Mouse (Mus musculus) v-Abl transformed pro-B cells (cell line): ENCODE data around the gene Sprr2a2.
"Not testable (repeated sequence)": the region's sequence is repeated elsewhere in the genome, so short reads cannot be mapped to it uniquely, and the experiment has no call there.

Experiments used
- in situ Hi-C, 2 experiments: fragments of 400-800 bp; cut with MboI; formaldehyde crosslinking; loops; one replicate each; pipeline ENCODE4 v1.15.1; 2025; ENCODE audit not compliant: unreplicated experiment in 2 of 2

Sprr2a2 gene

DNA sequence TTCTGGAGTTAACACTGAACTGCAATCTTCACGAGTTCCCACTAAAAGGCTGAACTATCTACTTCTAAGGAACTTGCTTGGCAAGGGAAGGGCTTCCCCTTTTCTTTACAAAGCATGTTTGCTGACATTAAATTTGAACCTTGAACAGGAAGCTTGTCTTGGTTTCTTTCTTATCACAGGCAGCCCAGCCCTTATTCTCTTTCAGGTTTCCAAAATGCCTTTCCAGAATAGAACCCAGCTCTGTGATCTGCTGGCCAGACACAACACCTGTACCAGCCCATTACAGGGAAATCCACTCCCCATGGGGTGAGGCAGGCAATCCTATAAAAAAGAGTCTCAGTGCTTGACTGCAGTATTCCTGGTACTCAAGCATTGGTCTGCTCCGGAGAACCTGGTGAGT lies at the start of gene Sprr2a2, which contains the start of gene Sprr2a1:
Gene Sprr2a2 (plus strand): TSS at position 352 of the 400 bp plus-strand sequence.
Gene Sprr2a1 (plus strand): TSS at position 231 of the 400 bp plus-strand sequence.
- in situ Hi-C loops: not testable (repeated sequence)

DNA sequence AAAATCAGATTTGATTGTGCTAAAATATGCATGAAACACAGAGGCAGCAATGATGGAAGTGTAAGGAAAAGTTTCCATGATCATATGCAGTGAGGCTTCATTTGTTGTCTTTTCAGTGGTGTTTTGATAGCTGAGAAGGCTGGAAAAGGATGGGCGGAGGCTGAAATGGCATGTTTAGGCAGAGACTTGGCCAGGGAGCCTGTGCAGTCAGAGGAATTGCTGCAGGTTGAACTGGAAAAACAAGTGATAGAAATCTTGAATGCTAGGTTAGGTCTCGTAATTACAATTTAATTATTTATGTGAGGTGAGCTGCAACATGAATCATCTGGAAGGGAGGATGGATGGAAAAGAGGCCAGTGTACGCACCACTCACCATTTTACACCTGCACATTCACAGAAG lies 45.9 kb upstream of the Sprr2a2 start:
- in situ Hi-C loops: loop anchor here in 1 of 2 experiments (25.0 kb wide), 1 partner anchor 1442 kb away; no protein-coding TSS in a partner anchor

DNA sequence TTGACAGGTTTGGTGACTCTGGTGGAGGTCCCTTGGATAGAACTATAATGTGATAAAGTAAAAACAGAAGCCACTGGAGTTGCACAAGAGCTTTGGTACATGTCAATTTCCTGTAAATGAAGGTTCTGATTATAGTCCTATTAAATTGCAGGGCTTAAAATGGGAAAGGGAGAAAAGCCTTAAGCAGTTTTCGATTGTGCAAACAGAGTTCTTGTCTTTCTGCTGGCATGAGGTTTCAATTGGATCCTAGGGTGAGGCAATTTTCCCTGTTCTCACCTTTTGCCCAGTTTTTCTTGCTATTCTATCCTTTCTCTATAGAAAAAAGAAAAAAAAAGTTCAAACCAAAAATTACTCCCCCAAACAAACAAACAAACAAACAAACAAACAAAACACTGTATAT lies 38.8 kb upstream of the Sprr2a2 start:
- in situ Hi-C loops: no loop called here

DNA sequence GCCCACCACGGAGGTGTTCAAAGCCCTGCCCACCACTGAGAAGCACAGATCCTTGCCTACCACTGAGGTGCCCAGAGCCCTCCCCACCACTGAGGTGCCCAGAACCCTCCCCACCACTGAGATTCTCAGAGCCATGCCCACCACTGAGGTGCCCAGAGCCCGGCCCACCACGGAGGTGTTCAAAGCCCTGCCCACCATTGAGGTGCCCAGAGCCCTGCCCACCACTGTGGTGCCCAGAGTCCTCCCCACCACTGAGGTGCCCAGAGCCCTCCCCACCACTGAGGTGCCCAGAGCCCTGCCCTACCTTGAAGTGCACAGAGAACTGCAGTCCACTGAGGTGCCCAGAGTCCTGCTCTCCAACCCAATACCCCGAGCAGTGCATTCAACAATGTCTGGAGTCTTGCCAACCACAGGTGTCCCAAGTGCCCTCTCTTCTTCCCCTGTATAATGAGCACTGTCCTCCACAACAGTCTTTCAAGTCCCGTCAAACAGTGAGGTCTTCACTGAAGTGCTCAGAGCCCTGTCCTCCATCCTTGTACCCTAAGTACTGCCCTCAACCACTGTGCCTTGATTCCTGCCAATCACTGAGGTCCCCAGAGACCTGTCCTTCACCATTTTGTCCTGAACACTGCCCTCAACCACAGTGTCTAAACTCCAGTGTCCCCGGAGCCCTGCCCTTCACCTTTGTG lies 20.1 kb upstream of the Sprr2a2 start:
- in situ Hi-C loops: no loop called here

DNA sequence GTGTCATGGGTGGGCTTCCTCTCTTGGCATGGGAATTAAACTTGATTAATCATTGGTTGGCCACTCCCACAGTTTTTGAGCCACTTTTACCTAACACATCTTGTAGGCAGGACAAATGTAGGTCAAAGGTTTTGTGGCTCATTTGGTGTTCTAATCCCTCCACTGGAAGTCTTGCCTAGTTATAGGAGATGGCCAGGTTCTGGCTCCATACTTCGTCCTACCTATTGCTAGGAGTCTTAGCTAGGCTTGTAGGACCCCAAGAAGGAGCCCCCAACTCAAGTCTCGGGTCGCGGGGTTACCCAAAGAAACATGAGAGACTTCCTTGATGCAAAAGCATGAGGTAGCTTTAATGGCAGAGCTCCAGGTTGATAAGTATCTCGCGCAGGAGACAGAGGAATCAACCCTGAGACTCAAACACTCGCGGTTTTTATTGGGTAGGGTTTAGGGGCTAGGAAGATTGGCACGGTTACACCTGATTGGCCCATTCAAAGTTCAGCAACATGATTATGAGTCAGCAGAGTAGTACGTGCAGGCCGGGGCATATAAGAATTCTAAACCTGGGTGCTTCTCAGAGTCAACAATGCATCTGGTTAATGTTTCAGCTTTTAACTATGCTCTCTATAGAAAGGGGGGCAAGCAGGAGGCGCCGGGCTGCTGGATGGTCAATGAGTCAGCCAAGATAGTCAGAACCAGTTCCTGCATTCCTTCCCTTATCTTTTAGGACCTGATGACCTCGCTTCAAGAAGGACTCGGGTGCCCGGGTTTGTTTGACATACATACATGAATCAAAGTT lies 4.4 kb upstream of the Sprr2a2 start:
- in situ Hi-C loops: not testable (repeated sequence)

DNA sequence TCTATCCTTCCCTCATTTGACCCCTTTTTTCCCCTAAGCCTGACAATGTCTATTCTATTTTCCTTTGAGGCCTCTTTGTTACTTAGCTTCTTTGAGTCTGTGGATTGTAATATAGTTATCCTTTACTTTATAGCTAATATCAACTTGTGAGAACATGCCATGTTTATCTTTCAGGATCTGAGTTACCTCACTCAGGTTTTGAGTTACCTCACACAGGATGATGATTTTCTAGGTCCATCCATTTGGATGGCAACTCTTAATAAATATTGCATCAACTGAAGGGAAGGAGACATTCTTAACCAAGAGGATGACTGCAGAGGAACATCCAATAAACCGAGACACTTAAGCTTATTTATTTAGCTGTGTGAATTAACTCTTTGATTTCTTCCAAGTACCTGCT lies 3.7 kb upstream of the Sprr2a2 start:
- in situ Hi-C loops: not testable (repeated sequence)

DNA sequence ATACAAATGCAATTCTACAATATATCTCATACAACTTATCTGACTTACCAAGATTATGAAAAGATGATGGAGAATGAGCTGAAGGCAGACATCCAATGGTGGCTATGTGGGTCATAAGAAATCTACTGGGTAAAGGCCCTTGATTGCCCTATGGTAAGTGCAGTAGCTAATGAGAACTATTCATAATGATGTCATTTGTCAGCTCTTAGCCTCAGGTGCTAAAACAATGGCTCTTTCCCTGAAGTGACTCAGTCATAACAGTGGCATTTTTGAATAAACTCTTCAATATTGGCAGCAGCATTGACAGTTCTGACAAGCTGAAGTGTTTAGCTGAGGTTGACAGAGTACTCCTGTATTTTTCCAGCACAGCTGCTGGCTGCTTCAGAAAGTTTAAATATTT lies 2.1 kb upstream of the Sprr2a2 start:
- in situ Hi-C loops: not testable (repeated sequence)

DNA sequence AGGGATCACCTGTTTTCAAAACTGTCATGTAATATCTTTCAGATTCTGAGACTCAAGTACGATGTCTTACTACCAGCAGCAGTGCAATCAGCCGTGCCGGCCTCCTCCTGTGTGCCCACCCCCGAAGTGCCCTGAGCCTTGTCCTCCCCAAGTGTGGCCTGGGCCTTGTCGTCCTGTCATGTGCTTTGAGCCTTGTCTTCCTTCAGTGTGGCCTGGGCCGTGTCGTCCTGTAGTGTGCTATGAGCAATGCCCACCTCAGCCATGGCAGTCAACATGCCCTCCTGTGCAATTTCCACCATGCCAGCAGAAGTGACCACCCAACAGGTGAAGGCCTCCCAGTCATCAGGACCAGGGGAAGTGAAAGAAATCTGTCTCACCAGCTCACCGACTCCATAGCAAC lies 3.3 kb downstream of the Sprr2a2 start:
- in situ Hi-C loops: not testable (repeated sequence)

DNA sequence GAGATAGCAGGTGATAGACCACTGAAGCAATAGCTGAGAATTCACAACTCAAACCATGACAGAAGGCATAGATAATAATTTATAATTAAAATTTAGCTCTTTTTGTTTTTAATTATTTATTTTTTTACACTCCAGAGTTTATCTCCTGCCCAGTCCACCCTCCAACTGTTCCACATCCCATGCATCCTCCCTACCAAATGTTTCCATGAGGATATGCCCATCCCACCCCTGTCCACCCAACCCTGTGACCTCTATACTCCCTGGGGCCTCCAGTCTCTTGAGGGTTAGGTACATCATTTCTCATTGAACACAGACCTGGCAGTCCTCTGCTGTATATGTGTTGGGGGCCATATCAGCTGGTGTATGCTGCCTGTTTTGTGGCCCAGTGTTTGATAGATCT lies 8.0 kb downstream of the Sprr2a2 start:
- in situ Hi-C loops: not testable (repeated sequence)

DNA sequence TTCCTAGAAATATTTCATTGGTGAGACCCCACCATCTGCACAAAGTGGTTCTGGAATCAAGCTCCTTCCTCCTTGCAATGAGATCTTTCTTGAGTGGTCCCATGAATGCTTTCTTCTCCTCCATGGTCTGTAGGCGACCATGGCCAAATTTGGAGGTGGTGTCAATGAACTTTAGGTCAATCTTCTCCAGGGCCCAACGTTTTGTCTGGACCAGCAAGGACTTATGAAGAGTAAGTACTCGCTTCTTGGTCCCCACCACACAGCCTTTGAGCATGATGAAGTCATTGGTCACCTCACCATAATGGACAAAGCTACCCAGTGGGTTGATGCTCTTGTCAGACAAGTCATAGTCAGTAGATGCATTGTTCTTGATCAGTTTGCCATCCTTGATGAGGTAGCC lies 11.7 kb downstream of the Sprr2a2 start:
- in situ Hi-C loops: not testable (repeated sequence)

DNA sequence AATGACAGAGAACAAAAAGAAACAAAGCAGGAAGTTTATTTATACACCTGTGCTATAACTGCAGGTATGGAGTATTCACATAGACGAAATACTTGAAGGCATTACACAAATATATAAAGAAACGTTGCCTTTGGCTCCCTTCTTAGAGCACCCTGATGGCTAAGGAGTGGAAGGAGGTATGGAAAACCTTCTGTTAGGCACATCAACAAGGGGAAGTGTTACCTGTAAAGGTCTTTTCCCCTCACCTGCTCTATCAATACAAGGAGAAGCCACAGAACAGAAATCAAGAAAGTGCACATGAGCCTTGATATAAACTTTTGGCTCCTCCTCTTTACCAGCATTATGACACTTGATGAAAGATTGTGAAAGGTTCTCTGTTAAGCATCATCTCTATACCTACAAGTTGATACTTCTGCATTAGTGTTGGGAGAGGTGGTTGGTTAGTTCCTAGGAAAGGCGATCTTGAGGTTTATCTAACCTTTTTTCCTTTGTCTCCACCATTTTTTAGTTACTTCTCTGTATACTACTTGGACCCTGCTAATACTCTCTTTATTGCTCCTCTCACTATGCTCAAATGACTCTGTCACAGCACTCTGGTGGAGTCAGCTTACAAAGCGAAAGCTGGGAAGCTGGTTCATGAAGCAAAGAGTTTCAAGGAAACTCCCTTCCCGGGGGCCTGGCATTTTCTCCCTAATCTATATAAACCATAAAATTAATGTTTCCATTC lies 20.9 kb downstream of the Sprr2a2 start:
- in situ Hi-C loops: not testable (repeated sequence)

DNA sequence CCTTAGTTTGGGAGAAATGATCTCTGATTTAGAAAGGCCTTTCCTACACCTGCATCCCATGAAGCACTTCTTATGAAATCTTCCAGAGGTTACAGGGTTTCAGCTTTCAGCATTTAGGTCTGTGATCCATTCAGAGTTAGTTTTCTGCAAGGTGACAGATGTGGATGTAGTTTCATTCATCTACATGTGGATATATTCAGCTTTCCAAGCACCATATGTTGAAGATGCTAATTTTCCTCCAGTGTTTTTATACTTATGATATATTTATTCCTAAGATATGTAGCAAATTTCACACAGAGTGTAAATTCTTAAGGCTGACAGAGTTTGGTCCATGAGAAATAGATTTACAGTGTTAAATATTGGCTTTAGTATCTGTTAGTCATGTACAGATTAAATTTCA lies 23.0 kb downstream of the Sprr2a2 start:
- in situ Hi-C loops: not testable (repeated sequence)

DNA sequence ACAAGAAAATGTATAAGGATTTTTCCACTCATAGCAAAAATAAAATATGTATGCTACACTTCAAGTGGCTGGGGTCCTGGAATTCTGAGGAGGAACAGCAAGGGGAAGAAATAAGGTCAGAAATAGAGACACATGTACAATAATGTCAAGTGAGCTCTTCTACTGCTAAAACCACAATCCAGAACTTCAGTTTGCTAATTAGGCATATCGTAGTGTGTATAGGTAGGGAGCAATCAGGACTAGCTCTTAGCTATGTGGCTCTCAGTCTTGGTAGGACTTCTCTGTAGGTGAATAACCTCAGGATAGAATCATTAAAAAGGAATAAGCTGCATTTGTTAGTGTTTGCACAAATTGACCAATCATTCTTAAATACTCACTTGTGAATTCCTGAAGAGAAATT lies 23.5 kb downstream of the Sprr2a2 start:
- in situ Hi-C loops: not testable (repeated sequence)

DNA sequence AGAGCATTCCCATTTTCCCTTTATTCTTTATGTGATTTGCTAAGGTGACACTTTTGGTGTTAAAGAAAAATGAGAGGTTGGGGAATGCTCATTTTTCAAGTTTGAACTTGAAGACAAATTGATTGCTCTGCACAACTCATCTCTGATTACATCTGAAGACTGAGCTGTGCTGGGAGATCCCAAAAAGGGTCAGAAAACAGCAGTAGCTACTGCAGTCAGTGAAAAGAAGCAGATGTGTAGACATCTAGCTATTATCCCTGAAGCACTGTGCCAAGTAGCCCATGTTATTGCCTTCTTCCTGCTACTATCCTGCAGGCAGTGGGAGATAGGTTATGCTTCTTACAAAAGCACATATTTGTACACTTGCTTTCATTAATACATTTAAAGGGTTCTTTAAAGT lies 29.1 kb downstream of the Sprr2a2 start:
- in situ Hi-C loops: not testable (repeated sequence)

DNA sequence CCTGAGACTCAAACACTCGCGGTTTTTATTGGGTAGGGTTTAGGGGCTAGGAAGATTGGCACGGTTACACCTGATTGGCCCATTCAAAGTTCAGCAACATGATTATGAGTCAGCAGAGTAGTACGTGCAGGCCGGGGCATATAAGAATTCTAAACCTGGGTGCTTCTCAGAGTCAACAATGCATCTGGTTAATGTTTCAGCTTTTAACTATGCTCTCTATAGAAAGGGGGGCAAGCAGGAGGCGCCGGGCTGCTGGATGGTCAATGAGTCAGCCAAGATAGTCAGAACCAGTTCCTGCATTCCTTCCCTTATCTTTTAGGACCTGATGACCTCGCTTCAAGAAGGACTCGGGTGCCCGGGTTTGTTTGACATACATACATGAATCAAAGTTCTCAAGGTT lies 30.5 kb downstream of the Sprr2a2 start:
- in situ Hi-C loops: not testable (repeated sequence)

DNA sequence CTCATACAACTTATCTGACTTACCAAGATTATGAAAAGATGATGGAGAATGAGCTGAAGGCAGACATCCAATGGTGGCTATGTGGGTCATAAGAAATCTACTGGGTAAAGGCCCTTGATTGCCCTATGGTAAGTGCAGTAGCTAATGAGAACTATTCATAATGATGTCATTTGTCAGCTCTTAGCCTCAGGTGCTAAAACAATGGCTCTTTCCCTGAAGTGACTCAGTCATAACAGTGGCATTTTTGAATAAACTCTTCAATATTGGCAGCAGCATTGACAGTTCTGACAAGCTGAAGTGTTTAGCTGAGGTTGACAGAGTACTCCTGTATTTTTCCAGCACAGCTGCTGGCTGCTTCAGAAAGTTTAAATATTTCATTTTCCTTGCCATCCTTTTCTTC lies 32.8 kb downstream of the Sprr2a2 start:
- in situ Hi-C loops: not testable (repeated sequence)

DNA sequence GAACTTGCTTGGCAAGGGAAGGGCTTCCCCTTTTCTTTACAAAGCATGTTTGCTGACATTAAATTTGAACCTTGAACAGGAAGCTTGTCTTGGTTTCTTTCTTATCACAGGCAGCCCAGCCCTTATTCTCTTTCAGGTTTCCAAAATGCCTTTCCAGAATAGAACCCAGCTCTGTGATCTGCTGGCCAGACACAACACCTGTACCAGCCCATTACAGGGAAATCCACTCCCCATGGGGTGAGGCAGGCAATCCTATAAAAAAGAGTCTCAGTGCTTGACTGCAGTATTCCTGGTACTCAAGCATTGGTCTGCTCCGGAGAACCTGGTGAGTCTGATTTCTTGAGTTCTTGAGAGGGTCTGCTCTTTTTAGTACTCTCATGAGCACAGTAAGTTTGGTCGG lies 34.7 kb downstream of the Sprr2a2 start:
- in situ Hi-C loops: not testable (repeated sequence)

DNA sequence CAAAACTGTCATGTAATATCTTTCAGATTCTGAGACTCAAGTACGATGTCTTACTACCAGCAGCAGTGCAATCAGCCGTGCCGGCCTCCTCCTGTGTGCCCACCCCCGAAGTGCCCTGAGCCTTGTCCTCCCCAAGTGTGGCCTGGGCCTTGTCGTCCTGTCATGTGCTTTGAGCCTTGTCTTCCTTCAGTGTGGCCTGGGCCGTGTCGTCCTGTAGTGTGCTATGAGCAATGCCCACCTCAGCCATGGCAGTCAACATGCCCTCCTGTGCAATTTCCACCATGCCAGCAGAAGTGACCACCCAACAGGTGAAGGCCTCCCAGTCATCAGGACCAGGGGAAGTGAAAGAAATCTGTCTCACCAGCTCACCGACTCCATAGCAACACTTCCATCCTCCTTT lies 38.1 kb downstream of the Sprr2a2 start:
- in situ Hi-C loops: not testable (repeated sequence)

DNA sequence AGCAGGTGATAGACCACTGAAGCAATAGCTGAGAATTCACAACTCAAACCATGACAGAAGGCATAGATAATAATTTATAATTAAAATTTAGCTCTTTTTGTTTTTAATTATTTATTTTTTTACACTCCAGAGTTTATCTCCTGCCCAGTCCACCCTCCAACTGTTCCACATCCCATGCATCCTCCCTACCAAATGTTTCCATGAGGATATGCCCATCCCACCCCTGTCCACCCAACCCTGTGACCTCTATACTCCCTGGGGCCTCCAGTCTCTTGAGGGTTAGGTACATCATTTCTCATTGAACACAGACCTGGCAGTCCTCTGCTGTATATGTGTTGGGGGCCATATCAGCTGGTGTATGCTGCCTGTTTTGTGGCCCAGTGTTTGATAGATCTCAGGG lies 42.8 kb downstream of the Sprr2a2 start:
- in situ Hi-C loops: not testable (repeated sequence)

DNA sequence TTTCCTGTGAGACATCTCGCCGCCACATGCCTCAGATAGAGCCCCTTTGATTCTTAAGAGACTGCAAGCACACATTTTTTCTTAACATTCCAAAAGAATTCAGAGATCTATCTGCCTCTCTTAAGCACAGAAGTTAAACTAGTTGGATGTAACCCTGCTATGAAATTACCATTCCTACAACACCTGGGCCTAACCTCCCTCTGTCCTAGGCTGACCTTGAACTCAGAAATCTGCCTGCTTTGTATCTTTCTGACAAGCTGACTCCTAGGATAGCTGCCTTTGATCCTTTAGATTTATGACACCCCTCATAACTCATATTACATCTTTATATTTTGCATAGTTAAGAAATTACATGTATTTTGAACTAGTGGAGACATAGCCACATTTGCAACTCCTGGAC lies 47.7 kb downstream of the Sprr2a2 start:
- in situ Hi-C loops: not testable (repeated sequence)

DNA sequence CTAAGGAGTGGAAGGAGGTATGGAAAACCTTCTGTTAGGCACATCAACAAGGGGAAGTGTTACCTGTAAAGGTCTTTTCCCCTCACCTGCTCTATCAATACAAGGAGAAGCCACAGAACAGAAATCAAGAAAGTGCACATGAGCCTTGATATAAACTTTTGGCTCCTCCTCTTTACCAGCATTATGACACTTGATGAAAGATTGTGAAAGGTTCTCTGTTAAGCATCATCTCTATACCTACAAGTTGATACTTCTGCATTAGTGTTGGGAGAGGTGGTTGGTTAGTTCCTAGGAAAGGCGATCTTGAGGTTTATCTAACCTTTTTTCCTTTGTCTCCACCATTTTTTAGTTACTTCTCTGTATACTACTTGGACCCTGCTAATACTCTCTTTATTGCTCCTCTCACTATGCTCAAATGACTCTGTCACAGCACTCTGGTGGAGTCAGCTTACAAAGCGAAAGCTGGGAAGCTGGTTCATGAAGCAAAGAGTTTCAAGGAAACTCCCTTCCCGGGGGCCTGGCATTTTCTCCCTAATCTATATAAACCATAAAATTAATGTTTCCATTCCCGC lies 55.8 kb downstream of the Sprr2a2 start:
- in situ Hi-C loops: not testable (repeated sequence)
